Mouse (Mus musculus): ENCODE results near the gene Lrp11. TPM values are rescaled to one million over a fixed set of nuclear protein-coding genes. Genes with fewer than 3 reads are reported as not detected.

Gene Lrp11
- total and polyA plus RNA-seq, 2 experiments = 1.2 to 1.4 TPM

DNA sequence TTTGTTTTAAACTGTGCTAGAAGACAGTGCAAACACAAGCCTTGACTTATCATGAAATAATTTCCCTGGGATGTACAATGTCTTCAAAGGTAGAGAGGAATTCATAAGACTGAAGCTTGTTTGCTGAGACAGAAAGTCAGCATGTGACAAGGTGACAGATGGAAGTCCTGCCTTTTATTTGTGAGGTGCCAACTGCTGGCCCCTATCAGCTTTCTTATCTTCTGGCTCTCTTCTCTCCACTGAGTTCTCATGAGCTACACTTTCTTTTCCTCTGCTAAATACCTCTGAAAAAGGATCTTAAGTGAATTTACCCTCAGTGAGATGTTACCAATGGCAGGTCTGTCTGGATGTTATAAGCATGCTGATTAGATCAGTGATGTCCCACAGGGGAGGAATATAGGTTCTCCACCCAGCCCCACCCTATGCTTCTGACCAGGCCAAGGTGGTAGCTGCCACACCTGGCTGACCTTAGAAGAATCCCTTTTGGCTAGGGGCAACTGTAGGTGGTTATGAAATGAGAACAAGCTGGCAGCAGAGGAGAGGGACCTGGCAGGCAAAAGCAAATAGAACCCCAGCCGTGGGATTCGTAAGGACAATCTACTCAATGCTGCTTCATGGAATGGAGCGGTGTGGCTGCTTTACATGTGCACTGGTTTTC lies 34.4 kb downstream of the Lrp11 start:
- peaks cover 2% of the 10 kb centered on the region for H3K36me3 ChIP-seq (ENCODE audit: control insufficient read depth, insufficient read depth, low read length)
- H3K4me1 ChIP-seq (ENCODE audit: control insufficient read depth, insufficient read depth, low read length) = no peaks in the 10 kb centered on the region
- H3K79me2 ChIP-seq (ENCODE audit: control insufficient read depth, insufficient read depth, low read length) = no peaks in the 10 kb centered on the region
- TF ChIP-seq CTCF (IDR thresholded peaks at IDR 0.05; ENCODE audit: low read depth, low read length) (no peak), POLR2A (IDR thresholded peaks at IDR 0.05; ENCODE audit: extremely low read depth, insufficient read depth, low read length) (no peak)
- no peak overlapping the region for H3K4me3 ChIP-seq (ENCODE audit: insufficient read depth, low read depth, low read length)
- H3K27me3 ChIP-seq (ENCODE audit: control insufficient read depth, insufficient read depth, low read length) = no peaks in the 10 kb centered on the region
- 78% methylated on average over 3 of the region's 3 CpGs for WGBS
- no peak overlapping the region for H3K27ac ChIP-seq (replicated peaks; ENCODE audit: insufficient read depth, low read depth, low read length)
- DNase-seq (ENCODE audit: extremely low read depth, low read depth, low spot score) = no peak
- H3K9ac ChIP-seq (ENCODE audit: low read depth, low read length) = no peak overlapping the region

DNA sequence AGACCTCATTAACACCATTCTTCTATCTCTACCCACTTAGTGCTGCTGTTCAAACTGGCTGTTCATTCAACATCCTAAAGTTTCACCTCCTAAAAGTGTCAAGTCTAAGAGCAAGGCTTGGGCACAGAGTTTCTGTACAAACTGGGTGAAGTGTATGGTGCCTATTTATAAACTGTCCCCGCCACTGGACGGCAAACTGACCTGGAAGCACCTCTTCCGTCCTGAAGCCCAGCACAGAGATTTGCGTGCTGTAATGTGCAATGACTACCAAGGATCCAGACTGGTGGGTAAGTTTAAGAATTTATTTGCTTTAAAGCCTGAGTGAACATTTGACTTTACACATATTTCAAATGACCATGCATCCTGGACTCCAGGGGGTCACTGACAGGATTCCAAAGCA lies 39.5 kb downstream of the Lrp11 start:
- Histone ChIP-seq H3K27me3 (ENCODE audit: control insufficient read depth, insufficient read depth, low read length) (no peaks in the 10 kb centered on the region), H3K4me1 (ENCODE audit: control insufficient read depth, insufficient read depth, low read length) (no peaks in the 10 kb centered on the region), H3K27ac (replicated peaks; ENCODE audit: insufficient read depth, low read depth, low read length) (no peak overlapping the region), H3K79me2 (ENCODE audit: control insufficient read depth, insufficient read depth, low read length) (no peaks in the 10 kb centered on the region), H3K4me3 (ENCODE audit: insufficient read depth, low read depth, low read length) (no peak overlapping the region), H3K36me3 (ENCODE audit: control insufficient read depth, insufficient read depth, low read length) (peaks cover 30% of the 10 kb centered on the region), H3K9ac (ENCODE audit: low read depth, low read length) (no peak overlapping the region)
- DNase-seq (ENCODE audit: extremely low read depth, low read depth, low spot score) = no peak
- 96% methylated on average over 4 of the region's 4 CpGs for WGBS
- TF ChIP-seq CTCF (IDR thresholded peaks at IDR 0.05; ENCODE audit: low read depth, low read length) (no peak), POLR2A (IDR thresholded peaks at IDR 0.05; ENCODE audit: extremely low read depth, insufficient read depth, low read length) (no peak)

DNA sequence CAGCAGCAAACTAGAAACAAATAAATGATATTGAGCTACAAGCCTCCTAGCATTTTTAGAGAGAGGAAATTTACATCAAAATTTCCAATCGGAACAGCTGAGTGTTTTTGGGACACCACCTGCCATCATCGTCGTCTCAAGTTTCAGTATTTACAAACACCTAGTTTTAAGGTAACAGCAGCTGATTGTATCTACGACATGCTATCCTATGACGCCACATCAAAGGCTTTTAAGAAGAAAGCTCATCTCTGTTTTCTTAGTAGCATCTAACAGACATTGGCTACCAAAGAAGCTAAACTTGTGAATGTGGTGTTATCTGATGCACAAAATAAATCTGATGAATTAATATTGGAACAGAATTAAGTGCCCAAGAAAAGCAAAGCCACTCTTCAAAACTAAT lies 40.7 kb downstream of the Lrp11 start:
- Histone ChIP-seq H3K36me3 (ENCODE audit: control insufficient read depth, insufficient read depth, low read length) (peaks cover 30% of the 10 kb centered on the region), H3K4me3 (ENCODE audit: insufficient read depth, low read depth, low read length) (no peak overlapping the region), H3K27me3 (ENCODE audit: control insufficient read depth, insufficient read depth, low read length) (no peaks in the 10 kb centered on the region), H3K9ac (ENCODE audit: low read depth, low read length) (no peak overlapping the region), H3K4me1 (ENCODE audit: control insufficient read depth, insufficient read depth, low read length) (no peaks in the 10 kb centered on the region), H3K79me2 (ENCODE audit: control insufficient read depth, insufficient read depth, low read length) (no peaks in the 10 kb centered on the region), H3K27ac (replicated peaks; ENCODE audit: insufficient read depth, low read depth, low read length) (no peak overlapping the region)
- TF ChIP-seq CTCF (IDR thresholded peaks at IDR 0.05; ENCODE audit: low read depth, low read length) (no peak), POLR2A (IDR thresholded peaks at IDR 0.05; ENCODE audit: extremely low read depth, insufficient read depth, low read length) (no peak)
- WGBS = 93% methylated on average over 5 of the region's 5 CpGs
- no peak for DNase-seq (ENCODE audit: extremely low read depth, low read depth, low spot score)

DNA sequence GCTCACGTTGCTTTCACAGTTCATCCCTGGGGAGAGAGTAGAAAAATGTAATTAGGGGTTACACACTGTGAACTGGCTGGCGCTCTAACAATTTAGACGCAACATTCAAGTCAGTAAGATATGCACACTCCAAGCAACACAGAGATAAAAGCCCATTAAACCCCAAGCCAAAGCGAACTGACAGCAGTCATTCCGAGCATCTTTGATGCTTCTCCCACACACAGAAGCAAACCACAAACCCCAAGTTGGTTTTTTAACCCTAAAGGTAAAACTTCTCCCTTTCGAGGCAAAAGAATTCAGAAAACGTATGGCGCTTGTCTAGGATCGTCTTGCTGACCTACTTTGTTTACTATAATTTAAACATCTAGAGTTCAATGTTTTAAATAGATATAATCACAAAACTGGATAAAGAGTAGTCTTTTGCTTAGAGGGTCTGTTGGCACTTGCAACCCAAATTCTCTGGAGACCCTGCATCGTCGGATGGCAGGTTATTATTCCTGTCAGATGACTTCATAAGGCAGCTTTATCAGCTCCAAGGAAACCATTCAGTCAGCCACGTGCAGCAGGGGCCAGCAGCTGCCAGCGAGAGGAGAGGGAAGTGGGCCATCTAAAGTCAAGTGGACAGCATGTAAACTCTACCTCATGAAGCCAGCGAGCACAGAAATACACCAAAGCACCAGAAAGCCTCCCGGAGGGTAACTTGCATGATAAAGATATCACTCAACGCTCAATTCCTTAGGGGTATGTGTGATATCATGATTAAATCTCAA lies 41.5 kb downstream of the Lrp11 start:
- WGBS = 86% methylated on average over 16 of the region's 16 CpGs
- Histone ChIP-seq H3K27me3 (ENCODE audit: control insufficient read depth, insufficient read depth, low read length) (no peaks in the 10 kb centered on the region), H3K9ac (ENCODE audit: low read depth, low read length) (no peak overlapping the region), H3K79me2 (ENCODE audit: control insufficient read depth, insufficient read depth, low read length) (no peaks in the 10 kb centered on the region), H3K4me1 (ENCODE audit: control insufficient read depth, insufficient read depth, low read length) (no peaks in the 10 kb centered on the region), H3K4me3 (ENCODE audit: insufficient read depth, low read depth, low read length) (no peak overlapping the region), H3K27ac (replicated peaks; ENCODE audit: insufficient read depth, low read depth, low read length) (no peak overlapping the region), H3K36me3 (ENCODE audit: control insufficient read depth, insufficient read depth, low read length) (peaks cover 30% of the 10 kb centered on the region)
- TF ChIP-seq CTCF (IDR thresholded peaks at IDR 0.05; ENCODE audit: low read depth, low read length) (no peak), POLR2A (IDR thresholded peaks at IDR 0.05; ENCODE audit: extremely low read depth, insufficient read depth, low read length) (no peak)
- DNase-seq (ENCODE audit: extremely low read depth, low read depth, low spot score) = no peak

DNA sequence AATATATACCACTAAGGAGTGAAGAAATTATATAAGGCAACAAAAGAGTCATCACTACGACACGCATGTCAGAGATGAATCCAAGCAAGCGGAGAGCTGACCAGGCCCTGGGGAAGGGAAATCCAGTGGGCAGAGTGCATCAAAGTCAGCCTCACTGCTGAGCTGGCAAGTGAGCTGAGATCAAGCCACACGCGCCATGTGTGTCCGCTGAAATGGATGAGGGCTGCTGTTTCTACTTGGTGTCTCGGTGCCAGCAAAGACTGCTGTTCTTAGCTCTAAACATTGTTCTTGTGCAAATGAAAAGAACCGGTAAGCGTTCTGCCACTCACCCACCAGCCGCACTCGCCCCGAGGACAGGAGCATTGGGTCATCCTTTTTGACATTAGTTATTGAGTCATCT lies 50.8 kb downstream of the Lrp11 start:
- Histone ChIP-seq H3K27ac (replicated peaks; ENCODE audit: insufficient read depth, low read depth, low read length) (no peak overlapping the region), H3K36me3 (ENCODE audit: control insufficient read depth, insufficient read depth, low read length) (peaks cover 53% of the 10 kb centered on the region), H3K4me1 (ENCODE audit: control insufficient read depth, insufficient read depth, low read length) (no peaks in the 10 kb centered on the region), H3K9ac (ENCODE audit: low read depth, low read length) (no peak overlapping the region), H3K79me2 (ENCODE audit: control insufficient read depth, insufficient read depth, low read length) (no peaks in the 10 kb centered on the region), H3K27me3 (ENCODE audit: control insufficient read depth, insufficient read depth, low read length) (no peaks in the 10 kb centered on the region), H3K4me3 (ENCODE audit: insufficient read depth, low read depth, low read length) (no peak overlapping the region)
- TF ChIP-seq POLR2A (IDR thresholded peaks at IDR 0.05; ENCODE audit: extremely low read depth, insufficient read depth, low read length) = no peak
- TF ChIP-seq CTCF (IDR thresholded peaks at IDR 0.05; ENCODE audit: low read depth, low read length) = no peak
- DNase-seq (ENCODE audit: extremely low read depth, low read depth, low spot score) = no peak
- 98% methylated on average over 12 of the region's 12 CpGs for WGBS

DNA sequence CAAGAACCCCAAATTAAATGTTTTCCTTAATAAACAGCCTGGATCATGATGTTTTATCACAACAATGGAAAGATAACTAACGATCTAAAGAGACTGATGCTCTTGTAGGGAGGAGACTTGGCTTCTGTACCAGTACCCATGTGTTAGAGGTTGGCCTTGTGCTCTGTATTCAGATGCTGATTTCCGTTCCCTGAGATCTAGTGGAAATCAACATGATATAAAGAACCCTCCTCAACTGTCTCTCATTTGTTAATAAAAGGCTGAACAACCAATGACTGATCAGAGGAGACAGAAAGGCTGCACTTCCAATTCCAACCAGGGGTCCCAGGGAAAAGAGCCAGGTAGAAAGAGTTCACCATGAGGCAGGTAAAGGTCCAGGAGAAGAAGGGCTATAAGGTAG lies 56.3 kb downstream of the Lrp11 start:
- peaks cover under 1% of the 10 kb centered on the region; the same call in 1 of the 2 replicates for H3K79me2 ChIP-seq (ENCODE audit: control insufficient read depth, insufficient read depth, low read length)
- peaks cover 45% of the 10 kb centered on the region for H3K36me3 ChIP-seq (ENCODE audit: control insufficient read depth, insufficient read depth, low read length)
- H3K4me1 ChIP-seq (ENCODE audit: control insufficient read depth, insufficient read depth, low read length) = peaks cover 3% of the 10 kb centered on the region; the same call in 1 of the 2 replicates
- no peak overlapping the region for H3K27ac ChIP-seq (replicated peaks; ENCODE audit: insufficient read depth, low read depth, low read length)
- H3K9ac ChIP-seq (ENCODE audit: low read depth, low read length) = no peak overlapping the region
- 81% methylated on average over 2 of the region's 2 CpGs for WGBS
- H3K27me3 ChIP-seq (ENCODE audit: control insufficient read depth, insufficient read depth, low read length) = no peaks in the 10 kb centered on the region
- H3K4me3 ChIP-seq (ENCODE audit: insufficient read depth, low read depth, low read length) = no peak overlapping the region
- no peak for TF ChIP-seq CTCF (IDR thresholded peaks at IDR 0.05; ENCODE audit: low read depth, low read length)
- no peak for DNase-seq (ENCODE audit: extremely low read depth, low read depth, low spot score)
